Mouse (Mus musculus) right cerebral cortex, adult 18-20 months (tissue): ENCODE data around the gene Gramd4.

Source experiments
- DNase-seq: peaks from one replicate; pipeline ENCODE4 v3.0.0; 2022; ENCODE audit warnings: mixed read lengths

Gramd4 gene

GRCm38 (mm10) chr15:86185689-86186569 lies 128.4 kb downstream of the Gramd4 start, which contains the start of gene Cerk:
Cerk (minus strand) TSS chr15:86186141.
- peak; percentile 89 for DNase-seq

DNA sequence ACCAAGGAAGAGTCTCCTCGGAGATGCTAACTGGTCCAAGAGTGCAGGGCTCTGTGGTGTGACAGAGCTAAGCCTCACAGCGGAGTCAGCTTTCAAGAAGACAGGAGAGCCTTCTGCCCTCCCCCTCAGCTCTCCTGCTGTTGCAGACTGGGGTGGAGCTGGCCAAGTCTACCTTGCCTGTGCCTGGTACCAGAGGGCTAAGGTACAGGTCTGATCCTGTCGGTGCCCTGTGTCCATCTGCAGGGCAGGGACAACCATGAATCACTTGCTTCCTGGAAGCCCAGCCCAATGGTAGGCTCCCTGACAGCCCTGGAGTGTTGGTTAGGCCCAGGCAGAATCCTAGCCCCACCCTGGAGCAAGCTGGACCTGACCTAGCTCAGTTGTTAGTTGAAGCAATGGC lies 129.2 kb downstream of the Gramd4 start:
- no peak for DNase-seq
